Mouse (Mus musculus) Patski (cell line): ENCODE measurements at regions not wholly inside any gene's neighbourhood (a gene's known extent, or its start where the extent isn't known, plus 50 kb on each side); places are given as distances from the start of the nearest gene placed in this dataset.
A peak's percentile ranks its signal among the peaks of the same experiment; 100 is the strongest.

Source experiments
- ATAC-seq: fragments of 100-300 bp; one replicate; pipeline ENCODE4 v1.8.0; 2021
- CTCF ChIA-PET: fragments of 350-600 bp; sonication (Branson Sonifier 250); formaldehyde crosslinking; loops from one replicate; lab custom pipeline; 2022; ENCODE audit warnings: inconsistent platforms; lab: Charles Lee
- POLR2A ChIA-PET: fragments of 350-600 bp; sonication (Branson Sonifier 250); formaldehyde crosslinking; loops from one replicate; lab custom pipeline; 2022; ENCODE audit warnings: antibody characterized with exemption, inconsistent platforms; lab: Charles Lee
- DNase-seq: peaks from one replicate; pipeline ENCODE4 v3.0.0-alpha.2; 2011; ENCODE audit warnings: low read depth, low spot score
- H3K27me3 ChIP-seq: fragments of 371-371 bp; one replicate; pipeline ENCODE4 v1.5.1; 2021
- CTCF ChIP-seq: fragments of 100-300 bp; IDR thresholded peaks from one replicate; pipeline ENCODE4 v1.5.1; 2021
- in situ Hi-C: fragments of 300-500 bp; cut with MboI; formaldehyde crosslinking; loops from 3 replicates; pipeline ENCODE4 v1.11.1; 2018; ENCODE audit warnings: low pct_unique_long_range_greater_than_20kb, mixed read lengths

DNA sequence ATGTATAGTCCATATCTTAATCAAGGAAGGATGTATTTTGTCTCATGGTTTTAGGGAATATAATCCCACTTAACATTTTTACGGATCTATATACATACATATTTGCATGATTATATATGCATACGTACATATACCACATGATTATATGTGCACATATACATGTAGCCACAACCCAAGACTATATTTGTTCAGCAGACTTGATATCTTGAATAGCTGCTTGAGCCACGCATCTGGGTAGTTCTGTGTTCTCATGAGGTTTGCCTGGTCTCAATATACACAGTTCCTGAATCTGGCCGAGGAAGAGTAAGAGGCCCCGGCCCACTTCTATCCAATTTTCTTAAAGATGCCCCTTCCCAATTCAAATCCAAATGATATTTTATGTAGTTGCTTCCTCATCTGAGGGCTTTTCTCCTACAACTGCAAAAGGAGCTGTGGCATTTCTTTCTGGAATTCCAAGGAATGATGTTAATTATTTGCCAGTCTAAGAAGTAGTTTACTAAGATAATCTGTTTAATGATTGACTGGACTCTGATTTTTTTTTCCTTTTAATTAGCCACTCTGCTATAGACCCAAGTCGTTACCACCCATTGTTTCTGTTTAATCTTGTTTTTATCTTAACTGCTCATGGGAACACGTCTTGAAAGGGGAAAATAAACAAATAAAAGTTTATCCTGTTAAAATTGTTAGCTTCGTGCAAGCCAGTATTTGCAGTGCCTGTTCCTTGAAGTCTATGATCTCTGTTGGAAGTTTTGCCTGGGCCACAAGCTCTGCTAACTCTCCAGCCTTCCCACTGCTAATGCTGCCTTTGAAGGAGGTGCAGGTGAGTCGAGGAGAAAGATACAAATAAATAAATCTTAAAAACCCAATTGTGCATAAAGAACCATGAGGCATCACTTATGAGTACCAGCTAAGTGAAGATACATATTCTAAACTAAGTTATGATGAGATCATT lies 112.9 kb upstream of the Kitl start:
- TF ChIP-seq CTCF, result no peak
- DNase-seq, result peak; percentile 20
- in situ Hi-C loops, result no loop called here
- no peaks in the 10 kb centered on the region for H3K27me3 ChIP-seq
- CTCF ChIA-PET, result no interaction called here
- ATAC-seq, result peak; percentile 26
- POLR2A ChIA-PET, result no interaction called here

DNA sequence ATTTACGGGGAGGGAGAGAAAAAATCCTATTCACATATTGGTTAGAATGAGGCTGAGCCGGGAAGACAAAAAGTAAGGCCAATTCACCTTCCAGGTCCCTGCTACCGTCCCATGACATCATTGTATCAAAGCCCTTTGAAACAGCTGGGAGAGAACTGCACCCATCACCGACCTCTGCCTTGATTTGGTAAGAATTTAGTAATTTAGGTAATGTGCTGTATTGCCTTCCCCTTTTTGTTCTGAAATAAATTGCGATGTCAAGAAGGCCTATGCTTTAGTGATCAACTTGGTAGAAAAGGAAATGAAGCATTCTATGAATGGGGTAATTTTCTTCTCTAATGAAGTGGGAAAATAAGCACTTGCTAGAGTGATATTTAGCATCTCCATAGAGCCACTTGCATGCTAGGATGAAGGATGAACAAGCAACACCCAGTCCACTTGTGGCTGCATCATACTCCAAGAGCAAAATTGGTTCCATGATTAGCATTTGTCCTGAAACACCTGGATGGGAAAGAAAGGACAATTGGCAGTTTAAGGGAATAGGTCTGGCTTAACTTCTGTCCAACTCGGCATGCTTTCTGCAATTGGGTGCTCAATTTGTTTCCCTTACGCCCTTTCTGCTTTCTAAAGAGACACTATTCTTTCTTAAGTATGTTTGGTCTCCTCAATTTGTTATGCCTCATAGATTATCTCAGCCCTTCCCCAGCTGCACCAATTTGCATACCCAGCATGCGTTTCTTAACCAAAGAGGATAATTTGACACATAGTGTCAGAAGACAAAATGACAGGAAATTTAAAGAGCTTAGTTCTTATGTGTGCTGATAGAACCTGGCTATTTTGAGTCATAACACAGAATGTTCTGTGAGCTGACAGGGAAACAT lies 114.2 kb upstream of the Kitl start:
- in situ Hi-C loops, result no loop called here
- POLR2A ChIA-PET, result no interaction called here
- TF ChIP-seq CTCF, result no peak
- no peak for ATAC-seq
- CTCF ChIA-PET, result no interaction called here
- H3K27me3 ChIP-seq, result no peaks in the 10 kb centered on the region
- DNase-seq, result no peak

DNA sequence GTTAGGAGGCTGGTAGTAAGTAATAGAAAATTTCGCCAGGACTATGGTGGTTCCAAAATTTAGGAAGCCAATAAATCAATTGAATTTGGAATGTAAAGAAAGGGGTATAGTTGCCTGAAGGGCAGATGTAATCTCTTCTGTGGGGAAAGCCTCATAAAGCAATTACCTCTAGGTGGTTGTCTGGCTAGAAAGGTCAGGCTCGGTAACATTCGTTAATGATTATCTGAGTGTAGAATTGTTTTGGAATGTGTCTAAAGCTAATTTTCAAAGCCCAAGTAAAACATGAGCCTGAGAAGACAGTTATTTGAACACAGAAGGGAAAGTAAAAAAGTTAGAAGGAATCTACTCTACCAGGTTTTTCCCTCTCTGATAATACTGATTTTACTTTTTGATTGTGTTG lies 121.4 kb upstream of the Kitl start:
- DNase-seq (peak; percentile 54), ATAC-seq (peak; percentile 65)
- POLR2A ChIA-PET, result no interaction called here
- in situ Hi-C loops, result no loop called here
- CTCF ChIA-PET, result interaction anchor here (1.2 kb wide), 1 partner anchor 13 kb away, joined by 3 read pairs; no protein-coding TSS in a partner anchor
- H3K27me3 ChIP-seq, result no peaks in the 10 kb centered on the region
- TF ChIP-seq CTCF, result no peak

DNA sequence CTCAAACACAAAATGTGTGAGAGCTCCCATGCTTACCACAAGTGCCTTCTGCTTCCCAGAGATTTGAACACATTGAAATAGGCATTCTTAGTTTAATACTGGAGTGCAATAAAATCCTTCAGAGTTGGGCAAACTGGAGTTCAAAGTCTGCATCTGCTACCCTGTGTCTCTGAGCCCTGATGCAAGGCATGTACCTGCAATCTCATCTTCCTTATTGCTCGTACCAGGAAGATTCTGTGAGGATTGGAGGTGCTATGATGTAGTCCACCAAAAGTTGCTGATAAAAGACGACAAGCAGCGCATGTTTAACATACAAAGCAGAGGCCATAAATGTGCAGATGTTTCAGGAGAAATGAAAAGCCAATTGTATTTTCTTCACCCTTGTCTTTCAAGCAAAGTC lies 123.5 kb upstream of the Kitl start:
- no peaks in the 10 kb centered on the region for H3K27me3 ChIP-seq
- ATAC-seq, result no peak
- CTCF ChIA-PET, result interaction anchor here (0.9 to 2.6 kb wide), 3 partner anchors 8 to 25 kb away, joined by 3 to 6 read pairs (median 5); no protein-coding TSS in a partner anchor
- DNase-seq, result no peak
- POLR2A ChIA-PET, result no interaction called here
- no peak for TF ChIP-seq CTCF
- in situ Hi-C loops, result no loop called here

DNA sequence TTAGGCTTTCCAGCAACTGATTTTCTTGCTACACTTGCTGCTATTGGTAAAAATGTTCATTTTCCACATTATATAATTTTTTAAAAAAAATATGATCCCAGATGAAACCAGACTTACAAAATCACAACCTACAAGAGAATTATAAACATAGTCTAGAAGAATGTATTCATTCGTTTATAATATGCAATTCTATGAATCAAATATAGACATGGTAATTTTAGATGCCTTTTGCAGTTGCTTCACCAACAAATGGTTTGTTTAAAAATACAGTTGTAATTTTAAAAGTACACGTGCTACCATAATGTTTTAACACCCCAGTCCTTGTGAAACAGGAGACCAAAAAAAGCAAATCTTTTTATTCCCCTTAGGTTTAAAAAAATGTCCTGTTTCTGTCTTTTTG lies 122.4 kb upstream of the Csl start:
- ATAC-seq, result no peak
- in situ Hi-C loops, result no loop called here
- CTCF ChIA-PET, result no interaction called here
- H3K27me3 ChIP-seq, result no peaks in the 10 kb centered on the region
- no peak for TF ChIP-seq CTCF
- POLR2A ChIA-PET, result no interaction called here
- no peak for DNase-seq

DNA sequence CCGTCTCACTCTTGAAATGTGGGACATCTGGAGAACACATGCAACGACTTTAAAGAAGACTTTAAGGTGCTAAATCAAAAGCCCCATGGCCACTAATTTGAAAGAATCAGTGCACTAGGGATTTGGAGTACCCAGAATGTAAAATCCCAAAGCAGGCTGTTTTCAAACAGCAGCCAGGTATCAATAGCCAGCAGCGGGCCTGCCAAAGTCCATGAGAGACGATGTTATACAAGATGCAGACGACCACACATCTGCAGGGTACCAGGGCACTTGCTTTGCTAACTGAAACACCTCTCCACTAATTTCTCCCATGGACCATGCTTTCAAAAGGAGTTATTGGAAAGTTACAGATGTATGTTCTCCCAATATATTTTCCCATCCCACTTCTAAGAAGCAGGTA lies 119.9 kb upstream of the Csl start:
- no peaks in the 10 kb centered on the region for H3K27me3 ChIP-seq
- ATAC-seq (no peak), DNase-seq (no peak)
- ChIA-PET POLR2A (no interaction called here), CTCF (interaction anchor here (1.2 kb wide), 1 partner anchor 13 kb away, joined by 5 read pairs; no protein-coding TSS in a partner anchor)
- TF ChIP-seq CTCF, result no peak
- in situ Hi-C loops, result no loop called here

DNA sequence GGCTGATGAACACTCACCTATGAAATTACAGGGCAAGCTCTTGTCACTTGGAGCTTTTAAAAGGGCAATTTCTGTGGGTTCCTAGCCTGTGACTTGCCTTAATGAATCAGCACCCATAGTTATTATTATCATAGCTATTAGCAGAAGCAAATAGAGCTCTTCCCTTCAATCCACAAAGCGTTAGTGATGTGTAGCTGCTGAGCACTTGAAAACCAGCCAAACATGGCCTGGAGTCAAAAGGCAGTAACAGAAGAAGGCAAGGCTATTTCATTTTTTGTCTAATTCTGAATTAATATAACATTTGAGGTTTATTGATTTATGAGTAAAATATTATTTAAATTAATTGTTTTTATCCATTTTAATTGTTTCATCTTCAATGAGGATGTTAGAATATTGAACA lies 105.3 kb upstream of the Csl start:
- ChIA-PET POLR2A (no interaction called here), CTCF (interaction anchor here (0.7 to 0.8 kb wide), 2 partner anchors 11 to 93 kb away, joined by 3 read pairs; no protein-coding TSS in a partner anchor)
- in situ Hi-C loops, result no loop called here
- peaks cover 10% of the 10 kb centered on the region for H3K27me3 ChIP-seq
- ATAC-seq, result no peak
- no peak for DNase-seq
- TF ChIP-seq CTCF, result no peak

DNA sequence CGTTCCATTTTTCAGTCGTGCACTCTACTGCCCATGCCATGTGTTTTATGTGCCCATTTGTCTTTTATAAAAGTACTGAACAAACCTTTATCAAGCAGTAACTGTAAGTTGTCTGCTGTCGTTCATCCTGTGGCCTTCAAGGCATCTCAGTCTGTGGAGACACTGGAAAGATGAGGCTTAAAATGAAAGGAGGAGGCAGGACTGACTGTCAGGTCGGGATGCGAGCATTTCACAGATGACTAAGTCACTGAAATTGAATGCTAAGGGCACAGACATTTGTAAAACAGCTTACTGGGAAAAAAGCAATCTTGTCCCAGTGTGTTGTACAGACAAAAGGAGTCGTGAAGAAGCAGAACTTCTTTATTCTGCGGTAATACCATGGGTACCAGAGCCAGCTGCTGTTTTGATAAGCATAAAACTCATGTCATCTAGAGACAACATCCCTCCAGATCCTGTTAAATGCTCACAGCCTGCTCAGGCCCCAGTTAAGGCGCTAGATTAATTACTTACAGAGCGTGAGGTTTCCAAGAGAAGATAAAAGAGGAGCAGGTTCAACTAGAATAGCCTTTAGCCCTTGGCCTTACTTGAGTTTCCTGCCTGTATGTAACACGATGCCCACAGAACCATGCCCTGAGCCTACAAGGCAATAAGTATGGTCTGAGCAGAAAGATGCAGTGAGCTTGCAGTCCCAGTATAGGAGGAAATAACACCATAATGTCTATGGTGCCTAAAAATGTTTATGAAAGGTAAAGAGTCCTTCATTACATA lies 101.0 kb upstream of the Csl start:
- TF ChIP-seq CTCF, result no peak
- in situ Hi-C loops, result no loop called here
- DNase-seq (no peak), ATAC-seq (no peak)
- H3K27me3 ChIP-seq, result peaks cover 3% of the 10 kb centered on the region
- ChIA-PET CTCF (interaction anchor here (2.0 kb wide), 1 partner anchor 10 kb away, joined by 7 read pairs; no protein-coding TSS in a partner anchor), POLR2A (no interaction called here)

DNA sequence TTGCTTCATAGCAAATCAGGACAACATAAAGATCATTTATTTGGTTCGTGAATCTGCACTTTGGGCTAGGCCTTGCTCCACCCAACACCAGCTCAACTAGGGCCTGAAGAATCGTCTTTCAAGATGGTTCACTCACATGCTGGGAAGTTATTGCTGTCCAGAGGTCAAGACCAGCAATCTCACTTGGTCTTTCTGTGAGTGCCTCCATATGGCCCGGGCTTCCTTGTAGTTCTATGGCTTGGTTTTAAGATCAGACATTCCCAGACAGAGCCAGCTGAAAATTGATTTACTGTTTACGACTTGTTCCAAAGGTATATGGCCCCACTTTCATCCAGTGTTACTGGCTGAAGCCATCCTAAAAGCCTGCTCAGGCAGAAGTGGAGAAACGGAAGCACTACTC lies 84.7 kb upstream of the Csl start:
- POLR2A ChIA-PET, result no interaction called here
- CTCF ChIA-PET, result interaction anchor here (2.2 kb wide), 1 partner anchor 10 kb away, joined by 7 read pairs; no protein-coding TSS in a partner anchor
- ATAC-seq (no peak), DNase-seq (no peak)
- no peaks in the 10 kb centered on the region for H3K27me3 ChIP-seq
- in situ Hi-C loops, result no loop called here
- no peak for TF ChIP-seq CTCF
